Mouse (Mus musculus): ENCODE measurements around the gene E2f3.

GRCm38 (mm10) chr13:29908431-29908830, 77.4 kb downstream of the E2f3 start:
- TF ChIP-seq POLR2A (IDR thresholded peaks at IDR 0.05; ENCODE audit: insufficient read depth, low read length) (no peak), CTCF (IDR thresholded peaks at IDR 0.05; ENCODE audit: low read depth, low read length) (no peak), EP300 (IDR thresholded peaks at IDR 0.05; ENCODE audit: insufficient read depth, low read depth, low read length) (no peak)
